Mouse (Mus musculus) spleen, adult 18-20 months (tissue): Measurements from ENCODE around the gene Lce1h.

Source experiments
- DNase-seq, 2 experiments: peaks; one replicate each; pipeline ENCODE4 v3.0.0; 2022; ENCODE audit warnings: mixed read lengths in 2 of 2

Gene Lce1h

DNA sequence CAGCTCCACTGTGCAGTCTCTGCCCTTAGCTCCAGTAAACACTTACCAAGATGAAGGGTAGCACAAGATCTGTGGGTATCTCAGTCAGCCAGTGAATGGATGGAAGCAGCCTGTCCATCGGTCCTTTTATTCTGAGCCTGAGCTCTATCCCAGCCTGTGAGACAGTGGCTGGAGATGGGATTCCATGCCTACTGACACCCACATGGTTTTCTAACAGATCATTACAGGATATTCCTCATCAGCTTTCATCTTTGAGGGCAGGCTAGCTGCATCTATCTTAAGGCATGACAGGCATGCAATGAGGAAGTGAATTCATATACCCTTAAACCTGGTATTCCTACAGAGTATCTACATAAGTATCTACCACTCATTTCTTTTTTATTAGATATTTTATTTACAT, at the start of gene Lce1h:
Gene Lce1h (minus strand): TSS at position 101 of the 400 bp plus-strand sequence.
- DNase-seq, result no peak

- DNase-seq, result no peak
These were observed 42.9 kb upstream of the Lce1h start, which contains the start of gene Lce1k for GRCm38 (mm10) chr3:92807791-92808190. TSS of gene Lce1k (minus strand) at chr3:92807891.

- DNase-seq, result no peak
These were observed 25.5 kb upstream of the Lce1h start, which contains the start of gene Lce1j for GRCm38 (mm10) chr3:92790414-92790813. TSS of gene Lce1j (minus strand) at chr3:92790514.

GRCm38 (mm10) chr3:92778799-92779198, 13.9 kb upstream of the Lce1h start, which contains the start of gene Lce1i:
TSS of gene Lce1i (minus strand) at chr3:92778899.
- DNase-seq, result no peak

DNA sequence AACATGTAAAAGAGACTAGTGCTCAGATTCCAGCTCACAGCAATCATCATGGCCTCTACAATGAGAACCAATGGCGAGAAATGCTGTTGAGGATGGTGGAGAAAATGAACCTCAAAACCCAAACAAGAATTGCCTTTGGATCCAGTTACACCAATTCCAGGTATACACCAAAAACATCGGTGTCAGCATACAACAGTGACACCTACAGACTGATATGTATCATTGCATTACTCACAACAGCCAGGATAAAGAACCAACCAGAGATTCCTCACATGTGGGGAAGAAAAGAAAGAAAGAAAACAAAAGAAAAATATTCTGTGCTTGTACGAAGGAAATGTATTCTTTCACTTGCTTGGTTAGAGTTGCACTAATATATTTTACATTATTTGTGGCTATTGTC, 6.7 kb upstream of the Lce1h start:
- DNase-seq, result no peak

GRCm38 (mm10) chr3:92753197-92753596, 11.7 kb downstream of the Lce1h start:
- no peak for DNase-seq

DNA sequence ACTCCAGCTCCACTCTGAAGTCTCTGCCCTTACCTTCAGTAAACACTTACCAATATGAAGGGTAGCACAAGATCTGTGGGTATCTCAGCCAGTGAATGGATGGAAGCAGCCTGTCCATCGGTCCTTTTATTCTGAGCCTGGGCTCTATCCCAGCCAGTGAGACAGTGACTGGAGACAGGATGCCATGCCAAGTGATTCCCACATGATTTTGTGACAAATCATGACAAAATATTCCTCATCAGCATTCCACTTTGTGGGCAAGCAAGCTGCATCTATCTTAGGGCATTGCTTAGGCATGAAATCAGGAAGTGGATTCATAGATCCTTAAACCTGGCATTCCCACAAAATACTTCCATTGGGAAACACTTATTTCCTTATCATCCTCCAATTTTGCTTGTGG, 12.6 kb downstream of the Lce1h start, which contains the start of gene Lce1g:
Gene Lce1g (minus strand): TSS at position 101 of the 400 bp plus-strand sequence.
- no peak for DNase-seq

DNA sequence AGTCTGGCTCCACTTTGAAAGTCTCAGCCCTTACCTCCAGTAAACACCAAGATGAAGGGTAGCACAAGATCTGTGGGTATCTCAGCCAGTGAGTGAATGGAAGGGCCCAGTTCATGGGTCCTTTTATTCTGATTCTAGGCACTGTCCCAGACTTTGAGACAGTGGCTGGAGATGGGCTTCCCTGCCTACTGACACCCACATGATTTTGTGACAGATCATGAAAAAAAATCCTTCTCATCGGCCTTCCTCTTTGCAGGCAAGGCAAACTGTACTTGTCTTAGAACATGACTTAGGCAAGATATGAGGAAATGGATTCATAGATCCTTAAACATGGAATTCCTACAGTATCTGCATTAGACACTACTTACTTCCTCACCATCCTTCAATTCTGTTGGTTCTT, 25.9 kb downstream of the Lce1h start, which contains the start of gene Gm38119:
Gene Gm38119 (minus strand): TSS at position 101 of the 400 bp plus-strand sequence.
- DNase-seq, result no peak

DNA sequence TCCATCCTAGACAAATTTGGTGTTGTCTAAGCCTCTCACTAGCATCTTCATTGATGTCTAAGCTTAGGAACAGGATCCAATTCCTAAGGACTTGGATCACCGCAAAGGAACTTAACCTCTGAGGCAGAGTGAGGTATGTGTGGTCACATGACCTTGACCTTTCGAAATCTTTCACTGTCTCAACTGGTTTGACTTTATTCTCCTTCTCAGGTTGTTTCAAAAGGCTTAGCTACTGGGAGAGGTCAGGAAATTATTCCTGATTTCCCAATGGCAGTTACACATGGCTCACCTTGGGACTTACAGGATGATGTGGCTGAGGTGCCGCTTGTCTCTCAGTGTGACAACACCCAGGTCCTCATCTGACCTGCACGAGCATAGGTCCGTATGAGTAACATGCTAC, 42.2 kb downstream of the Lce1h start:
- no peak for DNase-seq

DNA sequence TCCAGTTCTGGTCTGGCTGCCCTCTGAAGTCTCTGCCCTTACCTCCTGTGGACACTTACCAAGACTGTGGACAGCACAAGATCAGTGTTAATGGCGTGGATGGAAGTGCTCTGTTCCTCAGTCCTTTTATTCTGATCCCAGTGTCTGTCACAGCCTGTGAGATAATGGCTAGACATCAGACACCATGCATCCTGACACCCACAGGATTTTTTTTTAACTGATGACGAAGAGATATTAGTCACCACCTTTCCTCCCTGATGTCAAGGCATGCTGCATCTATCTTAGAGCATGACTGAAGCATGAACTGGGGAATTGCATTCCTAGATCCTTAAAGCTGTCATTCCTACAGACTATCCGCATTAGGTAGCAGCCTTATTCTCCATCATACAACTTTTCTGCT, 44.6 kb downstream of the Lce1h start, which contains the start of gene Lce1f:
Gene Lce1f (minus strand): TSS at position 101 of the 400 bp plus-strand sequence.
- no peak for DNase-seq

- no peak for DNase-seq
These were observed 49.7 kb downstream of the Lce1h start for GRCm38 (mm10) chr3:92715122-92715521.
